Mouse (Mus musculus) CD4-positive helper T cell, adult 2 months (primary cell): ENCODE measurements around the gene Qdpr.
"Not testable (repeated sequence)": the region's sequence is repeated elsewhere in the genome, so short reads cannot be mapped to it uniquely, and the experiment has no call there.

ENCODE experiments used
- DNase-seq: peaks from one replicate; pipeline ENCODE4 v3.0.0-alpha.2; 2012; ENCODE audit warnings: low read depth, missing footprints, low spot score

Qdpr gene

GRCm38 (mm10) chr5:45453451-45453850 lies 3.4 kb upstream of the Qdpr start, which contains the start of gene Clrn2:
Gene Clrn2, plus strand, starts transcription at chr5:45453751.
- no peak for DNase-seq

GRCm38 (mm10) chr5:45449206-45449605 lies 830 bp downstream of the Qdpr start:
- peak; percentile 17 for DNase-seq

- no peak for DNase-seq
Measured at GRCm38 (mm10) chr5:45448676-45449075, 1.4 kb downstream of the Qdpr start.

GRCm38 (mm10) chr5:45444130-45444832 lies 5.8 kb downstream of the Qdpr start:
- no peak for DNase-seq

GRCm38 (mm10) chr5:45441745-45442144 lies 8.3 kb downstream of the Qdpr start:
- no peak for DNase-seq

GRCm38 (mm10) chr5:45441124-45441523 lies 8.9 kb downstream of the Qdpr start:
- DNase-seq = no peak

- no peak for DNase-seq
Measured at GRCm38 (mm10) chr5:45438301-45438700, 11.7 kb downstream of the Qdpr start.

GRCm38 (mm10) chr5:45437826-45438225 lies 12.2 kb downstream of the Qdpr start:
- DNase-seq = no peak

- DNase-seq = no peak
Measured at GRCm38 (mm10) chr5:45435967-45436950, 13.8 kb downstream of the Qdpr start.

- DNase-seq = no peak
Measured at GRCm38 (mm10) chr5:45427891-45428290, 22.1 kb downstream of the Qdpr start.

- DNase-seq = no peak
Measured at GRCm38 (mm10) chr5:45426416-45427034, 23.5 kb downstream of the Qdpr start.

GRCm38 (mm10) chr5:45425771-45426170 lies 24.3 kb downstream of the Qdpr start:
- DNase-seq = not testable (repeated sequence)

GRCm38 (mm10) chr5:45424021-45424886 lies 25.8 kb downstream of the Qdpr start:
- peak; percentile 20 for DNase-seq

GRCm38 (mm10) chr5:45421881-45422844 lies 27.9 kb downstream of the Qdpr start:
- DNase-seq = no peak

GRCm38 (mm10) chr5:45419841-45420638 lies 30.0 kb downstream of the Qdpr start:
- DNase-seq = no peak

- DNase-seq = no peak
Measured at GRCm38 (mm10) chr5:45417859-45418443, 32.1 kb downstream of the Qdpr start.

- no peak for DNase-seq
Measured at GRCm38 (mm10) chr5:45416478-45416877, 33.6 kb downstream of the Qdpr start.

- DNase-seq = no peak
Measured at GRCm38 (mm10) chr5:45406129-45406528, 43.9 kb downstream of the Qdpr start.

- peak; percentile 27 for DNase-seq
Measured at GRCm38 (mm10) chr5:45402632-45403031, 47.4 kb downstream of the Qdpr start.
